Mouse (Mus musculus): Measurements from ENCODE around the gene Tbcd.

The Tbcd gene

DNA sequence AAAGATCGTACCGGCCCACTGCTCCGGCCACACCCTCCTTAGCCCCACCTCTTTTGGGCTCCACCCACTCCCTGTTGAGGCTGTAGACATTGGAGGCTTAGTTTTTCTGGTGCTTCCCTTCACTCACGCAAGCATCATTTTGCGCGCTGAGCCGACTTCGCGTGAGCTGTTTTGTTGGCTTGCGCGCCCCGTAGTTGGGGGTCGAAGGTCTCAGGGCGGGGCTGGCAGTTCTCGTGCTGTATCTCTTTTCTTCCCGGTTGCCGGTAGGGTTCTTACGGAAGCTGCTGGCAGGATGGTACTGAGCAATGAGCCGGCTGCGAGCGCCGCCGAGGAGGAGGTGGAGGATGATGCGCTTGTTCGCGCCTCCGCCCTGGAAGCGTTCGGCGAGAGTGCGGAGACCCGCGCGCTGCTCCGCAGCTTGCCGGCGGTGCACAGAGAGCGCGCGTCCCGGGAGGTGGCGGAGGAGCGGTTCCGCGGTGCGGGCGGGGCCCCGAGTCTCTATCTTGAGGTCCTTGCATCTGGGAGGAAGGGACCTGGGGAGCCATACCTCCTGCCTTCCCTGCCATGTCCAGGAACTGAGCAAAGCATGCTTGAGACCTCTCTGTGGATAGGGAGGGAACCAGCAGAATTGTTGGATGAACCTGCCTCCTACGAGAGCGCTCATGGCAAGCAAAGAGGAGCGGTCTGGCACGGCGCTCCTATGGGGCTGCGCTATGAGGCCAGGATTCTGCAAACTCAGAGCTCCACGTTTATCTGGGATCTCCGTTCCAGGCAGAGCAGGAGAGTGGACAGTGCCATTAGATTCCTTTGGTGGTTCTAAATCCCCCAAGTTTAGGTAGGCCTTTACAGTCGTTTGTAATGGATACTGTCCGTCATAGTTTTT, at the start of gene Tbcd:
Gene Tbcd (plus strand): TSS at position 197 of the 883 bp plus-strand sequence.
- peak; percentile 96 to 98 for DNase-seq

DNA sequence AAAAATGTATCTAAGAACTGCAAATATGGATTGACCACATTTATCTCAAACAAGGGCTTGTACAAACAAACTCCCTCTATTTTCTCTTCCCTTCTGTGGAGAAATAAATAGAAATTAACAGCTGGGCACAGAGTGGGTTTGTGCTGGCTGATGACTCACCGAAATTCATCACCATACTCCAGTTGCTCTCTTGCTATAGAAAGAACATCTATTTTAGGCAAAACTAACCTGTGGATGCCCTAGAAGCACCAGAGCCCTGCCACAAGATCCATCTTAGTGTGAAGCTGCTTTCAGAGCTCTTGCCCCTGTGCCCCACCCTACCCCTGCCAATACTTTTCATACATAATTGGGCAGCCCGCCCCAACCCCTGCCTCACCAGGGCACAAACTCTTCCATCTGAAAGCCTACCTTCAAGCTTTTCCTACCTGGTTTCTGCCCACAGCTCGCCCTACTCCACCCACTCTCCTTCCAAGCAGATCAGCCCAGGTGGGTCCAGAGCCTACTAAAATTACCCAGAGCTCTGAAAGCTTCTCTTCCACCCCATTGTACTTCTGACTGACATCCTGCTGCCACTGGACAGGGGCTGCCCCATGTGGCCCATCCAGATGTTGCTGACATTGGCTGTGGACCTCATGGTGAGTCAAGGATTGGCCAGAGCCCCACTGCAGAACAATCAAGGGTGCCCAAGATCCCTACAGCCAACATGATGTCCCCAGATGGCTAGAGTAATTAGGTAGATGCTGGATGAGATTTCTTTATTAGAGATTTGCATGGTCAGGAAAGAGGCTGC, 44.2 kb upstream of the Tbcd start:
- no peak for DNase-seq

GRCm38 (mm10) chr11:121414762-121415161, 37.0 kb upstream of the Tbcd start:
- DNase-seq: no peak

GRCm38 (mm10) chr11:121415351-121415750, 36.4 kb upstream of the Tbcd start:
- no peak for DNase-seq

GRCm38 (mm10) chr11:121417971-121418370, 33.8 kb upstream of the Tbcd start:
- no peak for DNase-seq

GRCm38 (mm10) chr11:121418932-121419331, 32.8 kb upstream of the Tbcd start:
- no peak for DNase-seq

- no peak for DNase-seq
Observed at GRCm38 (mm10) chr11:121420379-121420778, 31.4 kb upstream of the Tbcd start.

DNA sequence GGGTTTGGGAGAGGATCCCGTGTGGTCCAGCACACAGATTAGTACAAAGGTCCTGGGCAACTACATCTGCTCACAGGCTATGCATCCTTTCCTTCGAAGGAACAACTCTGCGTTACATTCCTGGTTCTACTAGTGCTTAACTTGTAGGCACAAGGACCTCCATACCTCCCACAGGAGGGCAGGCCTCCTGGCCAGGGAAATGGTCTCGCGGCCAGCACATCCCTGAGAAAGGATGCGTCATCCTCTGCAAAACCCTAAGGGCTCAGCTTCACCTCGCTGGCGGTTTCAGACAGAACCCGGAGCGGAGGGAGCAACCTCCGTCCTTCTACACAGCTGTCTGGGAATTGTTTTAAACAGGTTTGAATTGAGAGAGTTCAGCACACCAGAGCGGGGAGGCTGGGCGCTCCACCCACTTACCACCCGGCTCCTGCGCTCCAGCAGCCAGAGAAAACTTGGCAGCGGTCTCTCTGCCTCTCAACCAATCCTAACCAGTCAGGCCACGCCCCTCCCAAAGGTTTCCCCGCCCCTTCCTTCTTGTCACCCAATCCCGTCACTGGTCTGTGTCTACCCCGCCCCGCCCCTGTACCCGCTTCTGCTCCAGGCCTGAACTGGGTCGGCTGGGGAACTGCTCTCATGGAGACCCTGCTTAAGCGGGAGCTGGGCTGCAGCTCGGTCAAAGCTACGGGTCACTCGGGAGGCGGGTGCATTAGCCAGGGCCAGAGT, 30.8 kb upstream of the Tbcd start, which contains the start of gene Fn3krp:
Gene Fn3krp (plus strand): TSS at position 572 of the 723 bp plus-strand sequence.
- peak; percentile 100 for DNase-seq

DNA sequence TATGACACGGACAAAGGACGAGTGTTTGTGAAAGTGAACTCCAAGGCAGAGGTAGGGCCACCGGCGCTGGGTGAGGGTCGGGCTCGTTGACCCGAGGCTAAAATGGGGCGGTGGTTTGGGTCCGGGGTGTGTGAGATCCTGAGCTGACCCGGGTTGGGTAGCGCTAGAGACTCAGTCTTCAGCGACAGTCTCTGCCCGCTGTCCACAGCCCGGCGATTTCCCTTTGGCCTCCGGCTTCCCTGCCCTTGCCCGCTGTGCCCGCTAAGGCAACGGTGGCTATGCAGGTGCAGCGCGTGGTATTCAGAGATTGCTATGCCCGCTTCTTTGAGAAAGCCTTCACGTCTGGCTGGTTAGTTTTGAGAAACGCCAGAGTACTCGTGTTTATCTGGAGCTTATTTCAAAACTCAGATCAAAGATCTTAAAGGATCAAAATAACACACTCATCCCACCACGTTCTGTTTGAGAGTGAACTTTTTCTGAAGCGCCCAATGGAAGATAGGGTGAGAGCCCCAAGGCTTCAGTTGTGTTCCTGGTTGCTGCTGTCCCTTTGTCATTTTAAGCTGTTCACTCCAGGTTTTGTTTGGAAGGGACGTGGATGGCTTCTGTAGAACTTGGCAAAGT, 30.1 kb upstream of the Tbcd start:
- no peak for DNase-seq

DNA sequence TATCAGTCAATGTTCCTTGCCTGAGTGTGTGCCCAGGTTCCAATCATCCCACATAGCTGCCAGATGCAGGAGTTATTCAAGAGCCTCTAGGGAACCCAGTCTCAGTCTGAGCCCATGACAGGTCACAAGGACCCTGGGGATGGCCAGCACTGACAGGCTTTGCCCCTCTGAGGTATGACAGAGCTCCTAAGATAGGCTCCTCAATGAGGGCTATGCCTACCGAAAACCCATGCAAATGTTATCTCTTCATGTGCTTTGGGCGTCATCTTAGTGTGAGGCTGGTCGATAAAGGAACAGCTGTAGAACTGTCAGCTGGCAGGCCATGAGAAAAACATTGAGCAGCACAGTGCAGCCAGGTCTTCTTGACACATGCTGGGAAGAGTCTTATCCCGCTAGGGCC, 18.4 kb upstream of the Tbcd start:
- DNase-seq: no peak

GRCm38 (mm10) chr11:121434156-121435155, 17.3 kb upstream of the Tbcd start, which contains the start of gene Fn3k:
Fn3k (plus strand) TSS chr11:121434913.
- peak; percentile 96 to 97 for DNase-seq

GRCm38 (mm10) chr11:121437236-121437635, 14.5 kb upstream of the Tbcd start:
- no peak for DNase-seq

- no peak for DNase-seq
Observed at GRCm38 (mm10) chr11:121439686-121440292, 12.0 kb upstream of the Tbcd start.

- DNase-seq: no peak
Observed at GRCm38 (mm10) chr11:121441653-121442052, 10.1 kb upstream of the Tbcd start.

DNA sequence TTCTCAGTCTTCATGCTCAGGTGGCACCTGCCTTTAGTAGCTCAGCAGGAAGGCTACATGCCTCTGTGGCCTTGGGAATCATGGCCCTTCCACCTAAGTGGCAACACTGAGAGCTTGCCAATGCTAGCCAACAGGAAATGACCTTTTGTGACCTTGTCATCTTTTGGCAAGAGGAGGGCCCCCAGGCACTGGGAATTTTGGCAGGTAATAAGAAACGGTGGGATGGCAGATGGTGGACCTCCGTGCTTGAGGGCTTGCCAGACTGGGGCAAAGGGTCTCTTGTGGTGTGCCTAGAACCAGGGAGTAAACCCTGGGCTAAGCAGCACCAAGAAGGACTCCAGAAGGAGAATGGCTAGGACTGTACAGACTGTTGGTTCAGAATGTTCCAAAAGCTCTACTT, 9.7 kb upstream of the Tbcd start:
- DNase-seq: peak; percentile 63 to 72

DNA sequence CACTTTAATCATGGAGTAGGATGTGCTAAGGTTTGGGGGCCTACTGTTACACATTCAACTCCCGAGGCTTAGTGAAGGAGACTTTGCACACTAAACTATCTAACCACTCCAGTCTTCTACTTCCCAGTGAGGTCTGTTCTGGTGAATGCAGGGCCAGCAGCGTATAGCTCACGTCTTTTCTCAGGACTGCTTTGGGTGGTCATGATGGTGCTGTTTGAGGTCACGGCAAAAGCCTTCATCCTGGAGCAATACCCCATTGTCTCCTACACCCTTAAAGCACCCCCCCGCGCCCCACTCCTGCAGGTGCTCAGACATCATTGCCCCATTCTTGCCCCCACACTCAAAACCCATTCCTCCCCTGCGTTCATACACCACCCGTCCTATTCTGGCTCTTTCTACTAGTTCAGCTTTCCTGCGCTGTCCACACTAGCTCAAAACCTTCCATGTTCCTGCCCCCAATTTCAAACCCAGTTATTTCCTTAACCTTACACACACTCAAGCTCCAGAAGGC, 478 bp upstream of the Tbcd start:
- DNase-seq: peak in 1 of 2 experiments; percentile 43

DNA sequence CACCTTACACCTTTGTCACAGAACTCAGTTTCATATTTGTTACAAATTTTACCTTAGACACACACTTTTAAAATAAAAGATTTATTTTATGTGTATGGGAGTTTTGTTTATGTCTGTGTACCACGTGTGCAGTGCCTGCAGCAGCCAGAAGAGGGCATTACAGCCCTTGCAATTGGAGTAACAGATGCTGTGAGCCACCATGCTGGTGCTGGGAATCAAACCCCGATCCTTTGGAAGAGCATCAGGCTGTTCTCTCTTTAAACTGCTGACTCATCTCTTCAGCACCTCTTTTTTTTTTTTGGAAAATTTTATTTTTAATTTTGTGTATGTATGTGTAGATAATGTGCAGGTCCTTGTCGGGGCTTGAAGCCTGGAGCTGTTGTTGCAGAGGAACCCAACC, 6.1 kb downstream of the Tbcd start:
- no peak for DNase-seq

GRCm38 (mm10) chr11:121467408-121467807, 15.7 kb downstream of the Tbcd start:
- no peak for DNase-seq

DNA sequence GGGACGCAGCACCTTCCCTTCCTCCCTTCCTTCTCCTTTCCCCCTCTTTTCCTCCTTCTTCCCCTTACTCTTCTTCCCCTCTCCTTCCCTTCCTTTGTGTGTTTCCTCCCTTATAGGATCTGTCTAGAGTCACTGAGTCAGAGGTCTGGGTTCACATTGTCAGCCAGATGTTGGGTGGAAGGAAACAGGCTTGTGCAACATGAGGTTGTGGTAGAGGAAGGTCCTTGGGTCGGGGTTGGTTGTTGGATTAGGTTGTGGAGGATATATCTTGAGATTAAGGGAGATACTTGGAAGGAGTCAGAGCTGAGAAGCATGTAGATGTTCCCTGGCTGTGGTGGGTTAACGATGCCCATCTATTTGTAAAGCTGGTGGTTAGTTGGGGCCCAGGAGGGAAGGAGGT, 23.1 kb downstream of the Tbcd start:
- no peak for DNase-seq

DNA sequence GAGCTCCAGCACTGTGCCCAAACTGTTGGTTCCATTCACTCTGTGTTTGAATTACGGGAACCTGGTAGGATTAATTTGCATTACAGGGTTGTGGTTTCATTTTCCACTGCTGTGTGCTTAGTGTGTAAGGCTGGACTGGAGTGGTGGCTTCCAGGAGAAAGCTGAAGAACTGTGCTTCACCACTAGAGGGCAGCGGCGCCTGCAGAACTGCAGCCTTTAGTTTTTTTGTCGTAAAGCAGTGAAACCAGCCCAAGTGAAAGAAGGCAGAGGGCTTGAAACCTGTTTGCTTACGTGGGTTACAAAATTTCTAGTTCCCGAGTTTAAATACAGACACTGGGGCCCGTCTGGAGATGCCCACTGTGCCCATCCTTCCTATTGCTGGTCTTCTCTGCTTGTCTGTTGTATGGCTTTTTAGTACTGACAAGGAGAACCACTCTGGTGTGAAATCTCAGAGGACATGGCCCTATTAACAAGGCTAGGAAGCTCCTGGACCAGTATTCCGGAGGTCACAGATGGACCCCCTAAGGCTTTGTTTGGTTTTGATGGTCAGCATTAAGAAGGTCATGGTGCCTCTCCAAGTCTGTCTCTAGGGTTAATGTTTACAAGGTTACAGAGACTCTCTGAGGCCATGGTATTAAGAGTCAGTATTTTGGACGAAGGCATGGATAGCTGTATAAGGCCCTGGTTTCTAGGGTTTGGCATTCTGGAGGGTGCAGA, 24.1 kb downstream of the Tbcd start:
- DNase-seq: peak; percentile 88 to 92
